Mouse (Mus musculus): ENCODE results near the gene Acrv1. TPM values are rescaled to one million over a fixed set of nuclear protein-coding genes. Genes with fewer than 3 reads are reported as not detected.

The Acrv1 gene
- polyA plus RNA-seq, 1 experiment from 2014 or later: not detected

Other genes starting within 250 kb of the Acrv1 start
- not detected in 2 replicates for gene Gm9513, start 217.6 kb upstream of the Acrv1 start, polyA plus RNA-seq (2015; fragmentation: Nextera tagmentation; extraction: Ambion mirVana)
- gene Gm5615, start 151.3 kb upstream of the Acrv1 start, polyA plus RNA-seq (2015; fragmentation: Nextera tagmentation; extraction: Ambion mirVana): not detected in 2 replicates
- gene Gm17689, start 110.6 kb upstream of the Acrv1 start, polyA plus RNA-seq (2015; fragmentation: Nextera tagmentation; extraction: Ambion mirVana): not detected in 2 replicates
- not detected in 2 replicates for gene A630095E13Rik, start 49.8 kb upstream of the Acrv1 start, polyA plus RNA-seq (2015; fragmentation: Nextera tagmentation; extraction: Ambion mirVana)
- gene Chek1, start 33.8 kb downstream of the Acrv1 start, polyA plus RNA-seq (2015; fragmentation: Nextera tagmentation; extraction: Ambion mirVana): 18.3 and 19.9 TPM in 2 replicates
- gene Stt3a, start 74.5 kb downstream of the Acrv1 start, polyA plus RNA-seq (2015; fragmentation: Nextera tagmentation; extraction: Ambion mirVana): 129 and 142 TPM in 2 replicates
- gene Ei24, start 104.2 kb downstream of the Acrv1 start, polyA plus RNA-seq (2015; fragmentation: Nextera tagmentation; extraction: Ambion mirVana): 68.3 and 74.7 TPM in 2 replicates
- gene Fez1, start 128.6 kb downstream of the Acrv1 start, polyA plus RNA-seq (2015; fragmentation: Nextera tagmentation; extraction: Ambion mirVana): 1.9 and 5.0 TPM in 2 replicates

Measured in heart, embryonic 15.5 days (tissue).